Mouse (Mus musculus) mature B cell (primary cell): ENCODE results near the gene Gm49450.
"Not testable (repeated sequence)": the region's sequence is repeated elsewhere in the genome, so short reads cannot be mapped to it uniquely, and the experiment has no call there.

Experiments used
- in situ Hi-C: fragments of 300-500 bp; cut with MboI; formaldehyde crosslinking; loops from 2 replicates; pipeline ENCODE4 v1.14.3; 2019

Gene Gm49450

GRCm38 (mm10) chr15:98928598-98929240 is 24.6 kb downstream of the Gm49450 start:
- in situ Hi-C loops = no loop called here

DNA sequence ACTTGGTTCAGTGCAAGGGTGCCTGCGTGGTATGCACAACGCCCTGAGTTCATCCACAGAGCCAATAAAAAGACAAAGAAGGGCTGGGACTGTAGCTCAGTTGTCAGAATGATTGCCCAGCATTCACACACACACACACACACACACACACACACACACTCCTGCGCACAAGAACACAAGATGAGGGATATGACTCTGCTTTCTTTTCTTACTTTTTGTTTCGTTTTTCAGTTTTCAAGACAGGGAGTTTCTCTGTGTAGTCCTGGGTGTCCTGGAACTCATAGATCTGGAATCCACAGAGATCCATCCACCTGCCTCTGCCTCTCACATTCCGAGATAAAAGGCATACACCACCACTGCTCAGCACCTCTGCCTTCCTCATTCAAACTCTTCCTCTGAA is 25.8 kb downstream of the Gm49450 start:
- in situ Hi-C loops = no loop called here

GRCm38 (mm10) chr15:98924682-98925081 is 28.7 kb downstream of the Gm49450 start:
- in situ Hi-C loops = no loop called here

- in situ Hi-C loops = no loop called here
These were observed 30.3 kb downstream of the Gm49450 start for GRCm38 (mm10) chr15:98923031-98923537.

DNA sequence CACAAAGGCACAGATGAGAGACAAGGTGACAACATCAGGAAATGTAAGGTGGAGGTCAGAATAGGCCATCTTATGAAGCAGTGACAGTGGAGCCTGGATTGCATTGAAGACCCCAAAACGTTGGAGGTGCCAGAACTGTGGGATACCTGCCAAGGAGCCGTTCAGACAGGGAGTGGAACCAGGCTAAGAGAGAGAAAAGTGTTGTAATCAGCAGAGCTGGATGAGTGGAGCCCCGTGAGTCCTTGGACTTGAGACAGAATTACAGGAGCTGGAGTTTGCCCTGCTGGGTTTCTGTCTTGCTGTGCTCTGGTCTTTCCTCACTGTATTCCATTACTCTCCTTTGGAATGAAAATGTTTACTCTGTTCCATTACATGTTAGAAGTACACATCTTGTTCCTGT is 30.8 kb downstream of the Gm49450 start:
- in situ Hi-C loops = no loop called here

- in situ Hi-C loops = no loop called here
These were observed 31.8 kb downstream of the Gm49450 start for GRCm38 (mm10) chr15:98921510-98921909.

GRCm38 (mm10) chr15:98918499-98918895 is 34.9 kb downstream of the Gm49450 start:
- in situ Hi-C loops = not testable (repeated sequence)

DNA sequence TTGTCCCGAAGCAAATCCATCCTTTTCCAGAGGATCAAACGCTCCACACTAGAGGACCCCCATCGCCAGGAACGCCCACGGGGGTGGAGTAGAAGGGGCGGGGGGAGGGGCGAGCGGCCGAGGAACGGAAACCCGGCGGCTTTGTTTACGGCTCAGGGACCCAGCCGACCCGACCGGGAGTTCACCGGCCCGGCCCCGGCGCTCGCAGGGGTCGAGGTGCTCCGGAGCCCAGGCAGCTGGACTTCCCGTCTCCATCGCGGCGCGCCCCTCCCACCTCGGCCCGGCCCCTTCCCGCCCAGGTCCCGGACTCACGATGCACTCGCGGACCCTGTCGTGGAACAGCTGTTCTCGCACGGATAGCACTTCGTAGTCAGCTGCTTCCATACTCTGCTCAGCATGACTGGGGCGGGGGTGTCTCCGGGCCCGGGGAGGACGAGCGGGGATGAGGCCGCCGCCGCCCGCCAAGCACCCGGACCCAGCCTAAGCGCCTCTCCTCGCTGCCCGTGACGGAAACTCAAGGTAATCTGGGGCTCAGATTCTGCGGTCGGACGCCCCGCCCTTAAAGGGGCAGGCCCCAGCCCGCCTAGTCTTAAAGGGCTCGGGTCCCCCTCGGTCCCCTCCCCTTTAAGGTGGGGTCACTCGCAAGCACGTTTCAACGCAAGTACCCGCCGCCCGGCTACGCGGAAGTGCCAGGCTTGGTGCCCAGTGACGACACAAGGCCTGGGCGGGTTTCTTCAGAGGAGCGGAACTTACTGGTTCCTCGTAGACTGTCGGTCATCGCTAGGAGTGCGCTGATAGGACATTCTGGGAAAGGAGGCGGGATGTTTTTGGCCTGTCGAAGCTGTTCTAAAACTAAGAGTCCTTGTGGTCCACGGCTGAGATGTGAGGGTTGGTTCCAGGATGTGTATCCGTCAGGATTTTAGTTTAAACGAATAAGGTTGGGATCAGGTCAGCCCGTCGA is 35.5 kb downstream of the Gm49450 start, which contains the start of gene Lmbr1l:
Lmbr1l (minus strand) TSS at position 694 of the 961 bp plus-strand sequence.
- in situ Hi-C loops = no loop called here

GRCm38 (mm10) chr15:98917091-98917490 is 36.3 kb downstream of the Gm49450 start:
- in situ Hi-C loops = no loop called here

DNA sequence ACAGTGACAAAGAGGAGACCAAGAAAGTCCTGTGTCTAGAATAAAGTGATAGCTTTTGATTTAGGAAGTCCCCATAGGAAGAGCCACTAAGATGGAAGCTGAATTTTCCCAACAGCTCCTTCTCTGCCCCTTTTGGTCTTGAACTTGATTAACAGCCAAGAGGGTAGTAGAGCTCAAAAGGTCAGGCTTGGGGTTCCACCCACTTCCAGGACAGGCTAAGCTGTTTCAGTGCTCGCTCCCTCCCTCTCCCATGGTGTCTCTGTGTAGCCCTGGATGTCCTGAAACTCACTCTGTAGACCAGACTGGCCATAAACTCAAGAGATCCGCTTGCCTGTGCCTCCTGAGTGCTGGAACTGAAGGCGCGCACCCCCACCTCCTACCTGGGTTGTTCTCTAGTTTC is 37.3 kb downstream of the Gm49450 start:
- in situ Hi-C loops = no loop called here

GRCm38 (mm10) chr15:98914903-98915302 is 38.4 kb downstream of the Gm49450 start:
- in situ Hi-C loops = no loop called here

DNA sequence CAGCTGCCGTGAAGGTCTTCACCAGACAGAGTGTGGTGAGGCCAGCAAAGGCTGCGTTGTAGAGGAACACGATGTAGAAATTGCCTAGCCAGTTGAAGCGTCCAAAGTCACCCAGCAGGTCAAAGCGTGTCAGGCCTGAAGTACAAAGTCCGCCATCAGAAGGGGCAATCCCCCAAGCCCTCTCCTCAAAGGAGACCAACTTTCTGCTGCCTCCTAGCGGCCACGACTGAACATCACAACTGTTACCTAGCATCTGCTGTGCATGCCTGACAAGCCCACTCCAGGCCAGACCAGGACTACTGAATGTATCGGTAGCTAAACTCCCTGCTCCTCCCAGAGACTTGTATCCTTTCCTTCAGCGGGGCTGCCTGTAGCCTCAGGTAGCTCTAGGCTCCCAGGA is 48.7 kb downstream of the Gm49450 start:
- in situ Hi-C loops = no loop called here

DNA sequence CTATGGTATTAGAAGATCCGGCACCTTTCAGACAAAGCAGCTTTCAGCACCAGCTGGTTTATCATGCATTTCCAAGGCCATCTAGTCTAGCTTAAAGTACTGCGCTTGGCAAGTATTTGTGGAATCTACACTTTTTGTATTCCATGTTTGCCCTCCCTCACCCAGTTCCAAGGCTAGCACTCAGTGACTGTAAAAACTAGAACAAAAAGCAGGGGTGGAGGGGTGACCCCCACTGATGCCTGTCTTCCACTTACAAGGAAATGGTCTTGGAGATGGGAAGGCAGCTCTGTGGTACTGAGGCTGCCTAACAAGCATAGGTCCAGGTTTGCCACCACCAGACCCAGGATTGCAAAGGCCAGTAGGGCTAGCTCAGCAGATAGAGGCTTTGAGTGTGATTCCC is 50.8 kb downstream of the Gm49450 start:
- in situ Hi-C loops = no loop called here

- in situ Hi-C loops = no loop called here
These were observed 51.8 kb downstream of the Gm49450 start for GRCm38 (mm10) chr15:98901530-98901929.

GRCm38 (mm10) chr15:98897928-98898800 is 55.2 kb downstream of the Gm49450 start, which contains the start of gene Dhh:
TSS of gene Dhh (minus strand) at chr15:98898540.
- in situ Hi-C loops = no loop called here

GRCm38 (mm10) chr15:98897495-98897894 is 55.9 kb downstream of the Gm49450 start:
- in situ Hi-C loops = no loop called here

- in situ Hi-C loops = no loop called here
These were observed 57.4 kb downstream of the Gm49450 start for GRCm38 (mm10) chr15:98895635-98896589.

GRCm38 (mm10) chr15:98894746-98895634 is 58.4 kb downstream of the Gm49450 start:
- in situ Hi-C loops = no loop called here

- in situ Hi-C loops = no loop called here
These were observed 59.2 kb downstream of the Gm49450 start, which contains the start of gene Rhebl1 for GRCm38 (mm10) chr15:98893940-98894745. TSS of gene Rhebl1 (minus strand) at chr15:98894540.
